Mouse (Mus musculus) layer of hippocampus, postnatal 14 days (tissue): ENCODE measurements at regions not wholly inside any gene's neighbourhood (a gene's known extent, or its start where the extent isn't known, plus 50 kb on each side); places are given as distances from the start of the nearest gene placed in this dataset.
A peak's percentile ranks its signal among the peaks of the same experiment; 100 is the strongest.

Experiments
- DNase-seq, 2 experiments: peaks; one replicate each; pipeline ENCODE4 v3.0.0; 2021 to 2022; ENCODE audit warnings: low spot score in 2 of 2, mixed read lengths in 1 of 2

- DNase-seq = peak in 1 of 2 experiments; percentile 26
Measured at GRCm38 (mm10) chr8:39695331-39695730, 979.5 kb upstream of the Adam24 start.

- DNase-seq = no peak
Measured at GRCm38 (mm10) chr8:39705843-39706242, 969.0 kb upstream of the Adam24 start.

GRCm38 (mm10) chr8:39742377-39742776, 932.5 kb upstream of the Adam24 start:
- peak in 1 of 2 experiments; percentile 1 for DNase-seq

GRCm38 (mm10) chr8:39746225-39746624, 928.7 kb upstream of the Adam24 start:
- DNase-seq = no peak

- DNase-seq = no peak
Measured at GRCm38 (mm10) chr8:39759905-39760304, 915.0 kb upstream of the Adam24 start.

GRCm38 (mm10) chr8:39779449-39779848, 895.4 kb upstream of the Adam24 start:
- DNase-seq = peak in 1 of 2 experiments; percentile 15

- no peak for DNase-seq
Measured at GRCm38 (mm10) chr8:39780169-39780568, 894.7 kb upstream of the Adam24 start.

GRCm38 (mm10) chr8:39781424-39782161, 893.3 kb upstream of the Adam24 start:
- no peak for DNase-seq

- DNase-seq = peak in 1 of 2 experiments; percentile 29
Measured at GRCm38 (mm10) chr8:39782162-39782530, 892.7 kb upstream of the Adam24 start.
